Mouse (Mus musculus) adrenal gland, adult 8-10 months (tissue): ENCODE measurements around the gene Kcnh4. TPM values are rescaled to one million over a fixed set of nuclear protein-coding genes. Genes with fewer than 3 reads are reported as not detected.

Experiments used
- DNase-seq: peaks from one replicate; pipeline ENCODE4 v3.0.0; 2022
- total RNA-seq, 4 experiments: library from RNA; stranded (reverse); gene quantifications; 2 replicates each; pipeline ENCODE4 v1.2.4; 2022

The Kcnh4 gene
- total RNA-seq, 4 experiments from 2014 or later: 0.15 to 0.31 (median 0.23) TPM

DNA sequence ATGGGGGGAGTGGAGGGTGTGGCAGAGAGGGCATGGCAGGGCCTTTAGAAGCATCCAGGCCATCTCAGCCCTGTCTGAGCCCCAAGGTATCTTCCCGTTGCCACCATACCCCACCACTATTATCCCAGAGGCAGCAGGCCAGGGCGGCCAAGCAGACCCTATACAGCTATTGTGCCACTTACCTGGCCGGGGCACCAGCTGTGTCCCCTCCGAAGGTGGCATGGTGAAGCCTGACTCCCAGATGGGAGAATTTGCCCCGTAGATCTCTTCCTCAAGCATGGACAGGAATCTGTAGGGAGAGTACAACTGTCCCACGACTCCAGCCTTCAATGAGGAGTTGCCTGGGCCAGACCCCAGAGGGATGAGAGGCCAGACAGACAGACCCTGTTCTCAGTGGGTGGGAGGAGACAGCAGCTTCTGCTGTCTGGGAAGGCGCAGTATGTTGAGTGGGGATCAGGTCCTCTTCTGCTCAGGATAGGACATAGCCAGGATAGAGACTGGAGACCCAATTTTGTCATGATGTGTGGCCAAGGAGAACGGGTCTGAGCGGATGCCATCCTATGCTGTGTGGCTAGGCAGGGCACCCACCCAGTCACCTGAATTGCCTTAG, 50.4 kb downstream of the Kcnh4 start:
- no peak for DNase-seq

DNA sequence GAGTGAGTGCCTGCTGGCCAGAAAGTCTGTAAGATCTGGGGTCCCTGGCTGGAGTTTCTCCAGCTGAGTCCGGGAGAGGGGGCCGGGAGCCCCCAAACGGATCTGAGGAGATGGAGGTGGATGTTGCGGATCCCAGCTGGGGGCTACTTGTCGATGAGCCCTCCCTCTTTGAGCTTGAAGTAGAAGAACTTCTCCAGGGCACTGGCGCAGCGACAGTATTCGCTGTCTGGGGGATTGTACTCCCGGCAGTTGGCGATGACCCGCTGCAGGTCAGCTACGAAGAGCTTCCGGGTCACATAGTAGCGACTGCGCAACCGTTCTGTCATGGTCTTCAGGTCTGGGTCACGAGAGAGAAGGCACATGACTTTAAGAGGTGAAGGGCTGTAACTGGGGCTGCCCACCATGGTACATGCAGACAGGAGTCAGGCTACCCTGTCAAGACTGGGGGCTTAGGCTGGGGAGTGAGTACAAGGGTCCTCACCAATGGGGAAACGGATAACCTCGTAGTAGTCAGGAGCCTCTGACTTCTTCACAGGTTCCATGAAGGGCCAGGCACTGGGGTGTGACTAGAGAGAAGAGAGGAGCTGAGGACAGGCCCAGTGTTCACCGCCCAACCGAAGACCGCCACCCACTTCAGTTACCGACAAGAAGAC, 54.5 kb downstream of the Kcnh4 start:
- no peak for DNase-seq

DNA sequence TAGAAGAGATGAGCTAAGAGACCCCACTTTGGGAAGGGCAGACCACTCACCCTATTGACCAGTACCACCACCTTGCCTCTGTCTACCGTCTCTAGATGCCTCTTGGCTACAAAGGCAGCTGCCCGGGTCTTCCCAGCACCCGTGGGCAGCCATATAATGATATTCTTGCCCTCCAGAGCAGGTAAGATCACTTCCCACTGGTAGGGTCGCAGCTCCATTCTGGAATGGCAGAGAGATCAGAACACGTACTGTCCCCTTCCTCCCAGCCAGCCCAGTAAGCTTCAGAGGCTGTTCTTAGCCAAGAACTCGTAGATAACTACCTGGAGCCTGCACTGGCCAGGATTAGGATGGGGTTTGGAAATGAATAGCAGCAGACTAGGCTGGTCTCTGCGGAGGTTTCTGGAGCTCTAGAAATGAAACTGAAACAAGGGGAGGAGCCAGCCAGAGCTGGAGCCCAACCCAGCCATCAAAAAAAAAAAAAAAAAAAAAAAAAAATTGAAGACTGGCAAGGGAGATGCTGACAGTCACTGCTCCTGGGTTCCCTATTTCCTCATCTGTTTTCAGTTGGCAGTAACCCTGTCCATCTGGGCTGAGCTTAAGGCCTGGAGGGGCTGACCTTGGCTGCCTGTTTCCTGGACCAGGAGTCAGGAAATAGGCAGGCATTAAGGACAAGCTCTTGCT, 55.8 kb downstream of the Kcnh4 start, which contains the start of gene Dhx58:
TSS of gene Dhx58 (minus strand) at position 421 of the 681 bp plus-strand sequence.
- DNase-seq: no peak

DNA sequence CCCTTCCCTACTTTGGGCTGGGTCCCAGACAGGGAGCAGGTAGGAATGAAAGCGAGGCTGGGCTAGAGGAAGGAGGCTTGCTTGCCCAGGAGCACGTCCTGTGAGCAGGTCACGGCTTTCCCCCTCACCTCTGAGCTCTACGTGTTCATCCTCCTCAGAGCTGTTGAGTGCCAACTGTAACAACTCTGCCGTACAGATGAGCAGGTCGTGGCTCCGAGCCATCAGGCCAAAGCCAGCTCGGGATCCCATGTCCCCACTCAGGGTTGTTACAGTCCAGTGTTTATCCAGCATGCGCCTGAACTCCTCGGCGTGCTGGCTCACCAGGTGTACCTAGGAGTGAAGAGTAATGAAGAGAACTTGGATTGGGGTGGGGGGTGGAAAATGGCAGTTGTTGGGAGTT, 56.4 kb downstream of the Kcnh4 start:
- DNase-seq: no peak

DNA sequence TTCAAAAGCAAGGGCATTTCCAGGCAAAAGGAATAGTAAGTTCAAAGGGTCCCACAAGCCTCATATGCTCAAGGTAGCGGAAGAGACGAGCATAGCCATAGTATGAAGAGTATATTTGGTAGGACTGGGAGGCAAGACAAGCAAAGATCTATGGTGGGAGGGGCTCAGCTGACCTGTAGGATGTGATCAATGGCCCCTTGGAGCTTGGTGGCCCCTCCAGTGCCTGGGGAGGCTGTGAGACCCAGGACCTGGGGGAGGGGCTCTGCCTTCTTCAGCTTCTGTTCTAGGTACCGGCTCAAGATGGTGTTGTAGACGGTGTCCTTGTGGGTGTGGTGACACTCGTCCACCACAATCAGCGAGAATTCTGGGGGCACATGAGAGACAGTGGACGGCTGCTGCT, 56.8 kb downstream of the Kcnh4 start:
- DNase-seq: no peak

DNA sequence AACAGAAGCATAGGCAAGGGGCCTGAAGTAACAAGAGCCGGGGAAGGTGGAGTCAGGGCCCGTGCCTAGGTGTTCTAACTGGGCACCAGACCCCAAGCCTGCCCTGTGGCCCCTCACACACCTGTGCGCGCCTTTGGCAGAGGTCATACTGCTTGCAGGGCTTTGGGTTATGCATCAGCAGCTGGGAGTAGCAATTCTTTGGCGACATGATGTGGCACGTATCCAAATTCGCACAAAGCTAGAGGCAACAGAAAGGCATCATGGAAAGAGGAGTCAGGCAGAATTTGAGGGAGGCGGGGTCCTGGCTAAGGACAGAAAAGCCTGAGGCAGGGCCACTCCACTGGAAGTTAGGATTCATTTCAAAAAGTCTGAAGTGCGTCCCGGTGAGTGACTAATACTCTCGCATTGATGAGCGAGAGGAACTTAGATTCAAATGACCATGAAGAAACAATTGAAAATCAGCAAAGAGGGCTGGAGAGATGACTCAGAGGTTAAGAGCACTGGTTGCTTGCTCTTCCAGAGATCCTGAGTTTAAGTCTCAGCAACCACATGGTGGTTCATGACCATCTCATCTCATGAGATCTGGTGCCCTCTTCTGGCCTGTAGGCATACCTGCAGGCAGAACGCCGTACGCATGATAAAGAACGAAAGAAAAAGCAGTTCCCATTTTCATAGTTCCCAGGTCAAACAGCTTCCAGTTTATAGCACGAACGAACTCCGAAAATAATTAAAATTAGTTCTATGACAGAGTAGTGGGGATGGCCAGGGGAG, 57.5 kb downstream of the Kcnh4 start:
- no peak for DNase-seq

DNA sequence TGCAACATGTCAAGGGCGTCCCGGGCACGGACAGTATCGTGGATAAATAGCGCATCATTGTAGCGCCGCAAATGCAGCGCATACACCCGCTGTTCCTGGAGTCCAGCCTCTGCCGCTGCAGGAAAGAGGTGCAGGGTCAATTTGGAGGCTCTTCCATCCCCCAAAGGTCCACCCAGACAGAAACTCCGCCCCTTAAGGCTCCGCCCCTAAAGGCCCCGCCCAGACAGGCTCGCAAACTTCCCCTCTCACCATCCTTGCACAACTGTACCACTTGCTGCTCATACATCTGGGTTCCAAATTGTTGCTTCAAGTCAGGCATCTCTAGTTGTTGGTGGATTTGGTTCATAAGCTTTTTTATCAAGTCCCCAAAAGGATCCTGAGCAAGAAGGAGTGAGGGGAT, 58.4 kb downstream of the Kcnh4 start:
- DNase-seq: peak; percentile 84

DNA sequence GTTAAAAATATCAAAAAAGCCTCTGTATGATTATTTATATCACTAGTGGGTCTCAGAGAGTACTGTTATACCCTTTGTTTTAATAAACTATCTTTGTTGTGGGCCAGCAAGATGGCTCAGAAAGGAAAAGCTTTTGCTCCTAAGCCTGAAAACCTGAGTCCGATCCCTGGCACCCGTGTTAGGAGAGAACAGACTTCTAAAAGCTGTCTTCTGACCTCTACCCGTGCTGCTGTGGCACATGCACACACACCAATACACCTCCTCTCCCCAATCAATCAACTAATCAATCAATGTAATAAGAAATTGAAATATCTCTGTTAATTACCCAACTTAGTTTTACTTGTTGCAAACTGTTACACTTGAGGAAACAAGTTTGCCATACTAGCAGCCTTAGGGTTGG, 59.0 kb downstream of the Kcnh4 start:
- no peak for DNase-seq

DNA sequence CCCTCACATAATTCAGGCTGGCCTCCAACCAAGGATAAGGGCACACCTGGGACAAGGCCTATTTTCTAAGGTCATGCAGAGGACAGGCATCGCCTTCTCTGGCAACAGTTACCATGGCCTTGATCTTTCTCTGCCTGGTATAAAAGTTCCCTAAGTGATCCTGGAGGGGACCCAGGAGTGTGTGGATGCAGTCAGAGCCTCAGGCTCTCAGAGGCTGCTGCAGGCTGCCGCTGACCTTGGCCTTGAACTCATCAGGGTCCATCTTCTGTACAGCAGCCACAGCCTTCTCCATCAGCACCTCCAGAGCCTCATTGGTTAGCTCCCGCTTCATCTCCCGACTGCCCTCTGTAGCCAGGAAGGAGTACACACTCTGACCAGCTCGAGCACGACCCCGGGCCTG, 61.8 kb downstream of the Kcnh4 start:
- peak; percentile 67 for DNase-seq

DNA sequence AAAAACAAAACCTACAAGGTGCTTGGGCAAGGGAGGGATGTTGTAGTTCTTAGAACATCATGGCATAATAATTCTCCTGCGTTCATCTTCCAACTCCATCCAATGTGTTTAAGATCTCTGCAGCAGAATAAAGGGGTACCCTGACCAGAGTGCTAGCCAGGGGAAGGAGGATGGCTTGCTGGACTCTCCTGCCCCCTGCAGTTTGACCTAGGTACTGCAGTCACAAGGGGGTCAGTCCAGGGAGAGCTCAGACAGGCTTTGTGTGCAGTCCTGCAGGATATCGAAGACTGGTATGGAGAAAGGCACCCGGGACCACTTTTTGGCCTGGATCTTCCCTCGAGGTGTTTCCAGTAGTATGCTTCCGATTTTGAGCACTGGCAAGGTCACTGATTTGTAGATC, 64.8 kb downstream of the Kcnh4 start:
- DNase-seq: no peak

DNA sequence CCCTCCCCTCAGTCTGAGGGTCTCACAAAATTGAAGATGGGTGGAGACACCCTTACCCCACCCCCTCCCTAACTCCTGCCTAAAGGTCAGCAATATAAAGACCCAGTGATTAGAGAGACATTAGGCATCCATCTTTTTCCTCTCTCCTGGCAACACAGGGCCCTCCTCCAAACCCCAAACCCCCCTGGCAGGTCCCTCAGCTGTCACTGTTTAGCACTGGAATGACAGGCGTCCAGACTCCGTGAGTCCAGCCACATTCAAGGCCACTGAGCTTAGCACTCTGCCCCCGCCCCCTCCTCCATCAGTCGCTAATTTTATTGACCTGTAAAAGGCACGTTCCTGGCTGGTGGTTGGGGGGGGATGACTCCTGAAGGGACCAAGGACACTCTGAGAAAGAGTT, 66.6 kb downstream of the Kcnh4 start:
- no peak for DNase-seq

DNA sequence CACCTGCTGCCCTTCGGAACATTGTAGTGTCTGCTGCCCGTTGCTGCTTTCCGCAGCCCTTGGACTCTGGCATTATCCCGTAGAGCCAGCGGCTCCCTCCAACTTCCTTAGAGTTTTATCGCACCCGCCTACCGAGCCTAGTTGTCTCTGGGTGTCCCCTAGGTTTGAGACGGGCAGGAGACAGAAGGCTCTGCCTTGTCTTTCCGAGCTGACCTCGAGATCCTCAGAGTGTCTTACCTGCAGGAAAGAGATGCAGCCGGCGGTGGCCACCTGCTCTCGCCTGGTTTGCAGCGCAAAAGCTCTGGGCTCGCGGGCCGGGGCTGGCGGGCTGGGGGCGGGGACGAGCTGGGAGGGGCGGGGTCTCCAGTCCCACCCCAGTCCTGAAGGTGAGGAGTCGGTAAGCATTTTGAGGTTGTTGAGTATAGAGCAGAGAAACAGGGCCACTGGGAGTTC, 67.6 kb downstream of the Kcnh4 start, which contains the start of gene Zfp385c:
TSS of gene Zfp385c (minus strand) at position 292 of the 453 bp plus-strand sequence.
- no peak for DNase-seq

DNA sequence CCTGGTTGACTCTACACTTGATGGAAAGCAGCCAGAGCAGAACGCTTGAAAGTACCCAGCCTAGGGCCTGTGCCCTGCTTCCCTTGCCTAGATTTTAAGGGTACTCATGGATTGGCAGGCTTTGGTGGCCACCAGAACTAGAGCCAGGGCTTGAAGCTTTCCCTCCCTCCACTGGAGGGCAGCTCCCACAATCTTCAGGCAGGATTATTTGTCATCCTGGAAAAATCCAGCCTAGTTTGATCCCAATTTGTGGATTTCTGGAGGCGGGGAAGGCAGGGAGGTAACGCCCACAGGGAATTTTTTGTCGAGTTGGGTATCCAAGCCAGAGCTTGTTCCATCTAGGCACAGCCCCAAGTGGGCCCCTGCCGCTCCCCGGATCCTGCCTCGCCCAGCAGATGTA, 69.4 kb downstream of the Kcnh4 start:
- no peak for DNase-seq

Other genes starting within 250 kb of the Kcnh4 start
- 1,000 to 10,000 TPM; 1,202 to 1,723 (median 1,362) TPM for gene Acly, start 231.9 kb downstream of the Kcnh4 start, total RNA-seq
- gene Ttc25, start 214.3 kb downstream of the Kcnh4 start, total RNA-seq: 1 to 10 TPM; 4.4 to 6.4 (median 5.4) TPM
- gene Cnp, start 185.0 kb downstream of the Kcnh4 start, total RNA-seq: 10 to 100 TPM; 47.5 to 85.0 (median 71.9) TPM
- gene Nkiras2, start 140.7 kb downstream of the Kcnh4 start, total RNA-seq: 10 to 100 TPM; 34.3 to 37.3 (median 36.7) TPM
- gene Dnajc7, start 139.8 kb downstream of the Kcnh4 start, total RNA-seq: 100 to 1,000 TPM; 204 to 279 (median 249) TPM
- gene Zfp385c, start 67.5 kb downstream of the Kcnh4 start, total RNA-seq: 1 to 10 TPM in 1 of 4 experiments, under 1 TPM in 3; 0.29 to 3.4 (median 0.66) TPM
- gene Dhx58, start 55.7 kb downstream of the Kcnh4 start, total RNA-seq: 100 to 1,000 TPM in 1 of 4 experiments, 10 to 100 TPM in 3; 56.4 to 143 (median 79.7) TPM
- gene Kat2a, start 47.5 kb downstream of the Kcnh4 start, total RNA-seq: 10 to 100 TPM; 43.3 to 57.7 (median 52.2) TPM
- gene Hspb9, start 46.1 kb downstream of the Kcnh4 start, total RNA-seq: under 1 TPM in 1 of 4 experiments, not detected in 3; 0.59 TPM
- 100 to 1,000 TPM; 183 to 210 (median 190) TPM for gene Rab5c, start 21.7 kb downstream of the Kcnh4 start, total RNA-seq
- gene Hcrt, start 3.0 kb upstream of the Kcnh4 start, total RNA-seq: not detected
- 10 to 100 TPM; 23.1 to 26.4 (median 24.7) TPM for gene Ghdc, start 11.0 kb upstream of the Kcnh4 start, total RNA-seq
- gene Stat5b, start 90.8 kb upstream of the Kcnh4 start, total RNA-seq: 10 to 100 TPM; 64.5 to 92.1 (median 73.7) TPM
- gene Stat5a, start 99.4 kb upstream of the Kcnh4 start, total RNA-seq: 10 to 100 TPM; 30.6 to 60.4 (median 41.2) TPM
- gene Stat3, start 179.6 kb upstream of the Kcnh4 start, total RNA-seq: 100 to 1,000 TPM in 1 of 4 experiments, 10 to 100 TPM in 3; 84.0 to 116 (median 95.7) TPM
- 100 to 1,000 TPM; 321 to 363 (median 344) TPM for gene Cavin1, start 210.9 kb upstream of the Kcnh4 start, total RNA-seq
- 100 to 1,000 TPM; 155 to 222 (median 186) TPM for gene Atp6v0a1, start 249.5 kb upstream of the Kcnh4 start, total RNA-seq